Mouse (Mus musculus): ENCODE measurements at regions not wholly inside any gene's neighbourhood (a gene's known extent, or its start where the extent isn't known, plus 50 kb on each side); places are given as distances from the start of the nearest gene placed in this dataset.

- TF ChIP-seq CTCF (IDR thresholded peaks at IDR 0.05; ENCODE audit: control insufficient read depth, insufficient read depth, insufficient read length): no peak
- TF ChIP-seq MYOG (IDR thresholded peaks at IDR 0.05; ENCODE audit: control insufficient read depth, extremely low read depth, insufficient read length): no peak
Observed at GRCm38 (mm10) chr2:92779101-92779500, 135.8 kb upstream of the Syt13 start.

All from C2C12 (cell line).